Mouse (Mus musculus): Measurements from ENCODE around the gene Ptpn23. TPM values are rescaled to one million over a fixed set of nuclear protein-coding genes. Genes with fewer than 3 reads are reported as not detected.

The Ptpn23 gene
- total and polyA plus RNA-seq, 2 experiments from 2014 or later = 13.2 to 31.6 TPM

DNA sequence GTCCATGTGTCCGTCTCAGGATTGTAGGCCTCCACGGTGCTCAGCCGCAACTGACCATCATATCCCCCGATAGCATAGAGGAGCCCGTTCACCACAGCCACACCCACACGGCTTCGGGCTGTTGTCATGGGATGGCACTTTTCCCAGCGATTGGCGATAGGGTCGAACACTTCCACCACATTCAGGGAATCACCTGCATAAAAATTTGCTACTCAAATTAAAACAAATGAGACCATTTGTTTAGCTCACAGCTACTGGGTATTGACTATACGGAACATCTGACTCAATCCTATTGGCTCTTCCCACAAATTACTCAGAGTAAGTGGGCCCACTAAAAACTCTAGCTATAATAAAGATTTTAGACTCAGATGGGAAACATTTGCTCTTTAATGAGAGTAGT is 28.0 kb upstream of the Ptpn23 start:
- H3K27ac ChIP-seq = no peak overlapping the region
- TF ChIP-seq CTCF (IDR thresholded peaks at IDR 0.05; ENCODE audit: low read depth) = no peak
- 93% methylated on average over 11 of the region's 11 CpGs for WGBS
- no peak overlapping the region for H3K4me2 ChIP-seq (ENCODE audit: low read depth, low read length)
- H3K36me3 ChIP-seq (ENCODE audit: insufficient read depth, low read length) = peaks cover 35% of the 10 kb centered on the region
- no peak overlapping the region for H3K9ac ChIP-seq (replicated peaks; ENCODE audit: low read length)
- no peaks in the 10 kb centered on the region for H3K27me3 ChIP-seq (ENCODE audit: insufficient read depth, low read length)
- no peaks in the 10 kb centered on the region for H3K4me1 ChIP-seq (ENCODE audit: insufficient read depth, low read length)
- DNase-seq (ENCODE audit: low spot score) (no peak), ATAC-seq (no peak)
- no peak overlapping the region for H3K4me3 ChIP-seq (ENCODE audit: low read length)
- no peaks in the 10 kb centered on the region for H3K9me3 ChIP-seq (ENCODE audit: low read length)

DNA sequence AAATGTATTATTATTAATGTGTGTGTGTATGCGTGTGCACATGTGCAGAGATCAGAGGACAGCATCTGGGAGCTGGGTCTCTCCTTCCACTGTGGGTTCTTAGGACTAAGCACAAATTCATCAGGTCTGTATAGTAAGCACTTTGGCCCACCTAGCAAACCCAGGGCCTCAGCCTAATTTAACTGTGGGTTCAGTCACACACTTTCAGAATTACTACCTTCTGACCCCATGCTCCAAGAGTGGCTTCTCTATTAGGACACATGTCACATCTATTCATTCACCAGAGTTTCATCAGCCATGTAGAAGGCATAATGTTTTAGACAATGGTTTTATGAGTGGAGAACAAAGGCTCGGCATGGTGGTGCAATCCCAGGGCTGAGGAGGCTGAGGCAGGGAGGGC is 25.0 kb upstream of the Ptpn23 start:
- H3K36me3 ChIP-seq (ENCODE audit: insufficient read depth, low read length) = peaks cover 57% of the 10 kb centered on the region
- H3K9ac ChIP-seq (replicated peaks; ENCODE audit: low read length) = no peak overlapping the region

DNA sequence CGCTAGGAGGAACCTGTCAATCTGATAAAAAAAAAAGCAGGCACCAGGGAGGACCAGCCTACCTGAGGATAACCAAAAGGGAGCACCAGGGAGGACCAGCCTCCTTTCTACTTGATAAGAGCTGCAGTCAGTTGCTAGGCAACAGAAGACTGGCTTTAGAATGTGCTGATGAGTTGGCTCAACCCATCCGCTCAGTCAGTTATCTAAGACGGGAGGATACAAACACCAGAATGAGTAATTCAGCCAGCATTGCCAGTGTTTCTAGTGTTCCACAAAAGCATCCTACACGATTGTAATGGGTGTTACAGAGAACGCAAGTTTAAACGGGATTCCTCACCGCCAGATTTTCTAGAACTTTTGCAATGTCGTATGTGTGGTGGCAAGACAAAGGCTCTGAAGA is 23.2 kb upstream of the Ptpn23 start:
- Histone ChIP-seq H3K4me3 (ENCODE audit: low read length) (no peak overlapping the region), H3K4me2 (ENCODE audit: low read depth, low read length) (no peak overlapping the region), H3K9me3 (ENCODE audit: low read length) (no peaks in the 10 kb centered on the region), H3K36me3 (ENCODE audit: insufficient read depth, low read length) (peaks cover 70% of the 10 kb centered on the region), H3K4me1 (ENCODE audit: insufficient read depth, low read length) (no peaks in the 10 kb centered on the region), H3K9ac (replicated peaks; ENCODE audit: low read length) (no peak overlapping the region), H3K27ac (no peak overlapping the region), H3K27me3 (ENCODE audit: insufficient read depth, low read length) (no peaks in the 10 kb centered on the region)
- WGBS = 53% methylated on average over 8 of the region's 8 CpGs
- TF ChIP-seq CTCF (IDR thresholded peaks at IDR 0.05; ENCODE audit: low read depth) = no peak
- DNase-seq (ENCODE audit: low spot score) (no peak), ATAC-seq (no peak)

More for the DNA sequence above, 25.0 kb upstream of the Ptpn23 start:
- H3K4me3 ChIP-seq (ENCODE audit: low read length) = no peak overlapping the region
- H3K27me3 ChIP-seq (ENCODE audit: insufficient read depth, low read length) = no peaks in the 10 kb centered on the region
- no peaks in the 10 kb centered on the region for H3K4me1 ChIP-seq (ENCODE audit: insufficient read depth, low read length)
- no peak for ATAC-seq
- H3K9me3 ChIP-seq (ENCODE audit: low read length) = no peaks in the 10 kb centered on the region
- H3K27ac ChIP-seq = no peak overlapping the region
- TF ChIP-seq CTCF (IDR thresholded peaks at IDR 0.05; ENCODE audit: low read depth) = no peak
- no peak for DNase-seq (ENCODE audit: low spot score)
- no peak overlapping the region for H3K4me2 ChIP-seq (ENCODE audit: low read depth, low read length)
- WGBS = 91% methylated on average over 2 of the region's 2 CpGs

DNA sequence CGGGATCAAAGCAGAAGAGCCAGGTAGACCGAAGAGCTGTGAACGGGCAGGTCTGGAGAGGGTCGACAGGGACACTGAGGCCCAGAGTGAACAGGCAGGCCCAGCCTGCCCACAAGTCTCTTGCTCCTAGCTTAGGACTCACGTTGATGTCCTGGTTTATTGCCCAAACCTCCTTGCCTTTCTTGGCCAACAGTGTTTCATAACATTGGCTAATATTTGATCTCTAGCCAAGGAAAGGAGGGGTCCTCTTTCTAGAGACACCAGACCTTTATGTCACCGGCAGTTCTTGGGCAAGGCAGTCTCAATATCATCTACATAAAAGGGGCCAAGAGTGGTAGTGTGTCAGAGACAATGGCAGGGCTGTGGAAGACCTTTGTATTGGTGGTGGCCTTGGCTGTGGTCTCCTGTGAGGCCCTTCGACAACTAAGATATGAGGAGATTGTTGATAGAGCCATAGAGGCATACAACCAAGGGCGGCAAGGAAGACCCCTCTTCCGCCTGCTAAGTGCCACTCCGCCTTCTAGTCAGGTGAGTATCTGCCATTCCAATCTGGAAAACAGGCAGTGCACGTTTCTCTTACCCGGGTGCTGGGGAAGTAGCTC is 11.6 kb upstream of the Ptpn23 start, which contains the start of gene Ngp:
Ngp (plus strand) TSS at position 237 of the 602 bp plus-strand sequence.
- no peak for ATAC-seq

DNA sequence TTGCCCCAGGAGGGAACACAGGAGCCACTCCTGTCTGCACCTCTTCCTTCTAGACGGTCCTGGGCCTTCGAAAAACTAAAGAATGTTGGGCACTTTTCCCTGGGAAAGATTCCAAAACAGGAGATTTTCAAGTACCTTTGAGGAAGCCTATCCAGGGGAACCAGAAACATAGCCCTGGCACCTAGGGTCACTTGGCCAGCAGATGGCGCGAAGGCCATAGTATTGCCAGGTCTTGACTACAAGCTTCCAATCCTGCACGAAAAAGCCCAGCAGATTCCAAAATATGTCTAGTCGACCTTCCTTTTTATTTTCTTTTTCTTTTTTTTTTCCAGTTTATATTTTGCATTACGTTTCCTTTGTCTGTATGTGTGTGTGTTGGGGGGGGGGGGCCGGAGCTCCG is 5.8 kb upstream of the Ptpn23 start:
- Histone ChIP-seq H3K4me2 (ENCODE audit: low read depth, low read length) (no peak overlapping the region), H3K4me3 (ENCODE audit: low read length) (no peak overlapping the region), H3K9me3 (ENCODE audit: low read length) (no peaks in the 10 kb centered on the region), H3K36me3 (ENCODE audit: insufficient read depth, low read length) (no peaks in the 10 kb centered on the region), H3K9ac (replicated peaks; ENCODE audit: low read length) (no peak overlapping the region), H3K4me1 (ENCODE audit: insufficient read depth, low read length) (0 out of 2 replicates have a peak, but pooled peaks cover 1% of the 10 kb centered on the region), H3K27me3 (ENCODE audit: insufficient read depth, low read length) (no peaks in the 10 kb centered on the region), H3K27ac (no peak overlapping the region)
- WGBS = 45% methylated on average over 9 of the region's 9 CpGs
- peak; percentile 67 for TF ChIP-seq CTCF (IDR thresholded peaks at IDR 0.05; ENCODE audit: low read depth)
- DNase-seq (ENCODE audit: low spot score) (peak; percentile 66), ATAC-seq (no peak)

More for the DNA sequence above, 11.6 kb upstream of the Ptpn23 start, which contains the start of gene Ngp:
- 91% methylated on average over 12 of the region's 12 CpGs for WGBS
- Histone ChIP-seq H3K4me3 (ENCODE audit: low read length) (no peak within 1 kb of the TSS), H3K27ac (no peak within 1 kb of the TSS), H3K27me3 (ENCODE audit: insufficient read depth, low read length) (no peaks in the 10 kb centered on the region), H3K36me3 (ENCODE audit: insufficient read depth, low read length) (no peaks in the 10 kb centered on the region), H3K9me3 (ENCODE audit: low read length) (no peaks in the 10 kb centered on the region), H3K4me2 (ENCODE audit: low read depth, low read length) (no peak within 1 kb of the TSS), H3K9ac (replicated peaks; ENCODE audit: low read length) (no peak within 1 kb of the TSS), H3K4me1 (ENCODE audit: insufficient read depth, low read length) (no peaks in the 10 kb centered on the region)
- no peak for DNase-seq (ENCODE audit: low spot score)
- TF ChIP-seq CTCF (IDR thresholded peaks at IDR 0.05; ENCODE audit: low read depth) = no peak

DNA sequence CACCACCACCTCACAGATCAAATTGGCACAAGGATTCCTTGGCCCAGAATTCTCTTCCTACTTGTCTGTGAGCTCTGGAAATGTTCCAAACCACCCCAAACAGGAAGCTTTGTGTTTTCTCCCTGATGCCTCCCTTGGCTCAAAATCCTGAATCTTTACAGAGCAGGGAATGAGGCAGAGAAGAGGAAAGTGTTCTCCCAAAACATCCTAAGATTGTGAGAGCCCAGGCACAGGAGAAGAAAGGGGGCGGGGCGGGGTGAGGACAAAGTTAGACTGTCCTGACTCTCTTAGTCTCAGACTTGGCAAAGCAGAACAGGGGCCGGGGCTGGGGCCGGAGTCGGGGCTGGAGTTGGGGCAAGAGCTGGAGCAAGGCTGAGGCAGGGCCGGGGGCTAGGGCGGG is 4.9 kb upstream of the Ptpn23 start:
- H3K4me2 ChIP-seq (ENCODE audit: low read depth, low read length) = no peak overlapping the region
- 0 out of 2 replicates have a peak, but pooled peaks cover 3% of the 10 kb centered on the region for H3K4me1 ChIP-seq (ENCODE audit: insufficient read depth, low read length)
- ATAC-seq (no peak), DNase-seq (ENCODE audit: low spot score) (peak; percentile 24)
- H3K27ac ChIP-seq = no peak overlapping the region
- no peak overlapping the region for H3K4me3 ChIP-seq (ENCODE audit: low read length)
- no peaks in the 10 kb centered on the region for H3K27me3 ChIP-seq (ENCODE audit: insufficient read depth, low read length)
- no peaks in the 10 kb centered on the region for H3K36me3 ChIP-seq (ENCODE audit: insufficient read depth, low read length)
- TF ChIP-seq CTCF (IDR thresholded peaks at IDR 0.05; ENCODE audit: low read depth) = no peak
- H3K9me3 ChIP-seq (ENCODE audit: low read length) = no peaks in the 10 kb centered on the region
- 63% methylated on average over 7 of the region's 7 CpGs for WGBS
- no peak overlapping the region for H3K9ac ChIP-seq (replicated peaks; ENCODE audit: low read length)

Measured in hindbrain, postnatal 0 days (tissue).